Mouse (Mus musculus) liver, embryonic 16.5 days (tissue): ENCODE measurements around the gene Atp6v0d1. TPM values are rescaled to one million over a fixed set of nuclear protein-coding genes. Genes with fewer than 3 reads are reported as not detected.
"Not testable (repeated sequence)": the region's sequence is repeated elsewhere in the genome, so short reads cannot be mapped to it uniquely, and the experiment has no call there.

ENCODE experiments used
- ATAC-seq: fragments of 200-750 bp; cut with Nextera tagmentation; 2 replicates; pipeline ENCODE4 v1.8.0; 2017; ENCODE audit warnings: low read depth, mild to moderate bottlenecking, moderate number of reproducible peaks, moderate library complexity
- H3K27ac ChIP-seq: fragments of 300-500 bp; sonication (generic); 2 replicates; pipeline ENCODE4 v1.5.1; 2014; ENCODE audit warnings: mild to moderate bottlenecking, low read length
- H3K27me3 ChIP-seq: fragments of 300-500 bp; sonication (generic); 2 replicates; pipeline ENCODE4 v1.6.1; 2014; ENCODE audit warnings: low read depth, low read length, mixed read lengths; ENCODE audit not compliant: control insufficient read depth, insufficient read depth
- H3K36me3 ChIP-seq: fragments of 300-500 bp; sonication (generic); 2 replicates; pipeline ENCODE4 v1.6.1; 2014; ENCODE audit warnings: mild to moderate bottlenecking; ENCODE audit not compliant: control insufficient read depth, insufficient read depth
- H3K4me1 ChIP-seq: fragments of 300-500 bp; sonication (generic); 2 replicates; pipeline ENCODE4 v1.6.1; 2014; ENCODE audit warnings: low read depth, low read length, mixed read lengths; ENCODE audit not compliant: control insufficient read depth
- H3K4me2 ChIP-seq: fragments of 300-500 bp; sonication (generic); 2 replicates; pipeline ENCODE4 v1.6.1; 2014; ENCODE audit warnings: low read depth, low read length, mixed read lengths
- H3K4me3 ChIP-seq: fragments of 300-500 bp; sonication (generic); 2 replicates; pipeline ENCODE4 v1.5.1; 2014; ENCODE audit warnings: low read depth, mild to moderate bottlenecking, low read length
- H3K9ac ChIP-seq: fragments of 300-500 bp; sonication (generic); 2 replicates; pipeline ENCODE4 v1.6.1; 2014; ENCODE audit warnings: low read depth, low read length
- H3K9me3 ChIP-seq: fragments of 300-500 bp; sonication (generic); replicated peaks from 2 replicates; pipeline ENCODE4 v1.6.1; 2016; ENCODE audit warnings: low read length; ENCODE audit not compliant: control insufficient read depth
- WGBS: fragments of 180-500 bp; shearing (Covaris S2); extraction: QIAGEN DNeasy Blood & Tissue Kit; methylation state at CpG from one replicate; pipeline ENCODE4 v1.1.7; 2014; ENCODE audit not compliant: insufficient replicate concordance; 5-methylcytosine and 5-hydroxymethylcytosine counted together
- polyA plus RNA-seq: library from polyadenylated mRNA; unstranded; fragments of >200 nt; fragmentation: Nextera tagmentation; extraction: Ambion mirVana; gene quantifications from 2 replicates; pipeline ENCODE4 v1.2.1, GENCODE M21; 2015

Atp6v0d1 gene
- polyA plus RNA-seq, 1 experiment from 2014 or later = 51.0 TPM

GRCm38 (mm10) chr8:105606189-105607023 lies 40.6 kb upstream of the Atp6v0d1 start:
- Histone ChIP-seq H3K9me3 (no peaks in the 10 kb centered on the region), H3K36me3 (no peaks in the 10 kb centered on the region), H3K27ac (peak overlapping the region; percentile 72), H3K4me3 (peak overlapping the region; percentile 72), H3K27me3 (no peaks in the 10 kb centered on the region; the same call in 1 of the 2 replicates), H3K9ac (peak overlapping the region; percentile 82), H3K4me2 (peak overlapping the region; percentile 97), H3K4me1 (peaks cover 69% of the 10 kb centered on the region)
- WGBS = under 1% methylated on average over 29 of the region's 30 CpGs
- ATAC-seq = peak; percentile 53

- H3K4me1 ChIP-seq = peaks cover 62% of the 10 kb centered on the region
These were observed 39.8 kb upstream of the Atp6v0d1 start for GRCm38 (mm10) chr8:105605491-105606188.

GRCm38 (mm10) chr8:105604804-105605381 lies 39.0 kb upstream of the Atp6v0d1 start, which contains the start of gene Ripor1:
Ripor1 (plus strand) TSS chr8:105605255.
- peak; percentile 80 for ATAC-seq
- 0% methylated on average over 20 of the region's 42 CpGs for WGBS
- Histone ChIP-seq H3K4me1 (peaks cover 55% of the 10 kb centered on the region), H3K27me3 (no peaks in the 10 kb centered on the region; the same call in 1 of the 2 replicates), H3K36me3 (no peaks in the 10 kb centered on the region), H3K4me3 (peak within 1 kb of the TSS; percentile 72), H3K4me2 (peak within 1 kb of the TSS; percentile 97), H3K9me3 (no peaks in the 10 kb centered on the region), H3K27ac (peak within 1 kb of the TSS; percentile 76), H3K9ac (peak within 1 kb of the TSS; percentile 82)

More at GRCm38 (mm10) chr8:105605491-105606188, 39.8 kb upstream of the Atp6v0d1 start:
- H3K9ac ChIP-seq = peak overlapping the region; percentile 82
- no peaks in the 10 kb centered on the region for H3K9me3 ChIP-seq
- peak overlapping the region; percentile 97 for H3K4me2 ChIP-seq
- peak overlapping the region; percentile 72 for H3K27ac ChIP-seq
- H3K36me3 ChIP-seq = no peaks in the 10 kb centered on the region
- no peaks in the 10 kb centered on the region; the same call in 1 of the 2 replicates for H3K27me3 ChIP-seq
- 0% methylated on average over 38 of the region's 39 CpGs for WGBS
- ATAC-seq = peak; percentile 55
- H3K4me3 ChIP-seq = peak overlapping the region; percentile 72

GRCm38 (mm10) chr8:105602540-105602939 lies 36.7 kb upstream of the Atp6v0d1 start:
- H3K4me1 ChIP-seq = peaks cover 34% of the 10 kb centered on the region
- H3K27ac ChIP-seq, H3K4me3 ChIP-seq, H3K9ac ChIP-seq, H3K27me3 ChIP-seq, H3K36me3 ChIP-seq, ATAC-seq, H3K9me3 ChIP-seq, H3K4me2 ChIP-seq: not testable (repeated sequence)
- WGBS = 68% methylated on average over 3 of the region's 3 CpGs

- Histone ChIP-seq H3K9ac (no peak overlapping the region), H3K27ac (no peak overlapping the region), H3K4me3 (no peak overlapping the region), H3K27me3 (no peaks in the 10 kb centered on the region; the same call in 1 of the 2 replicates), H3K9me3 (no peaks in the 10 kb centered on the region), H3K4me2 (no peak overlapping the region), H3K36me3 (no peaks in the 10 kb centered on the region), H3K4me1 (peaks cover 26% of the 10 kb centered on the region)
- ATAC-seq = no peak
- WGBS = 69% methylated on average over 5 of the region's 5 CpGs
These were observed 35.5 kb upstream of the Atp6v0d1 start for GRCm38 (mm10) chr8:105601301-105601700.

- no peak overlapping the region for H3K9ac ChIP-seq
- no peak for ATAC-seq
- H3K4me3 ChIP-seq = no peak overlapping the region
- WGBS = 43% methylated on average over 6 of the region's 6 CpGs
- peaks cover 4% of the 10 kb centered on the region for H3K27me3 ChIP-seq
- H3K9me3 ChIP-seq = no peaks in the 10 kb centered on the region
- no peak overlapping the region for H3K4me2 ChIP-seq
- H3K4me1 ChIP-seq = peaks cover 7% of the 10 kb centered on the region
- H3K36me3 ChIP-seq = no peaks in the 10 kb centered on the region
- no peak overlapping the region for H3K27ac ChIP-seq
These were observed 32.9 kb upstream of the Atp6v0d1 start for GRCm38 (mm10) chr8:105598777-105599176.

GRCm38 (mm10) chr8:105596362-105597034 lies 30.7 kb upstream of the Atp6v0d1 start:
- ATAC-seq = peak; percentile 76
- no peaks in the 10 kb centered on the region for H3K9me3 ChIP-seq
- 2% methylated on average over 14 of the region's 14 CpGs for WGBS
- peak overlapping the region; percentile 46 for H3K4me3 ChIP-seq
- H3K4me2 ChIP-seq = peak overlapping the region; percentile 68
- no peak overlapping the region for H3K27ac ChIP-seq
- H3K4me1 ChIP-seq = peaks cover 7% of the 10 kb centered on the region
- H3K27me3 ChIP-seq = peaks cover 5% of the 10 kb centered on the region
- H3K9ac ChIP-seq = no peak overlapping the region; the same call in 1 of the 2 replicates
- no peaks in the 10 kb centered on the region for H3K36me3 ChIP-seq

GRCm38 (mm10) chr8:105594451-105595242 lies 28.8 kb upstream of the Atp6v0d1 start:
- ATAC-seq = peak; percentile 39; the same call in 1 of the 2 replicates
- WGBS = 59% methylated on average over 18 of the region's 18 CpGs
- no peak overlapping the region for H3K4me3 ChIP-seq
- no peak overlapping the region for H3K27ac ChIP-seq
- no peak overlapping the region for H3K4me2 ChIP-seq
- H3K36me3 ChIP-seq = no peaks in the 10 kb centered on the region
- peaks cover 6% of the 10 kb centered on the region for H3K27me3 ChIP-seq
- H3K9me3 ChIP-seq = no peaks in the 10 kb centered on the region
- H3K9ac ChIP-seq = no peak overlapping the region
- peaks cover 7% of the 10 kb centered on the region for H3K4me1 ChIP-seq
